ENCODE assay signal across 13 mouse cellular contexts in the genomic region with DNA sequence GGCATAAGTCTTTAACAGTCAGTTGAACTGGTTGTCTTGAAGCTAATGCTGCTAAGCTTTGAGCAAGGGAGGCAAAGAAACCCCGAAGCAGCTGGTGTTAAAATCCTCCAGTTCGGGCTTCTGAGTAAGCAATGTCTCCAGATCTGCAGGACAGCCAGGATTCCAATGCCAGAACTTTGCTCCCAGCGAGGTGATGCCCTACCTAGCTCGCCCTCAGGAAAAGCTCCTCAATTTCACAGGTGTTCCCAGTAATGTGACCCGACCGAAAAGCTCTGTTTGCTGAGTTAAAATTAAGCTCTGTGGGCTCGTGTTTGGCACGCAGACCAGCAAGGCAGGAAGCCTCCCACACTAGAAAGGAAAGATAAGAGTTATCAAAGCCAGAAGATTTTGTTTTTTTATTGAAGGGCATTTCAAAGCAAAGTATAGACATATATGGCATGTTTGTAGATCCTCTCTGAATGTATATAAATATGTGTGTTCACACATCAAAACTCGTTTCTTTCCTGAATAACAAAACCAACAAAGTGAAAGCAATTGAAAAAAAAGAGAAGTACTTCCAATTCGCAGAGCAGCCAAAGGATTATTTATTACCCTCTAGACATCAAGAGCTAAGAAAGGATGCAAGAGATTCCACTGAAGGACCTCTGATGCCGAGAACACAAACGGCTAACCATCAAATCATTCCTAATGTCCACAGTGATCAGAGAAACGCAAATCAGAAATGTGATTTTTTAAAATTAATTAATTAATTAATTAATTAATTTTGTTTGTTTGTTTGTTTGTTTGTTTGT. TPM values are rescaled to one million over a fixed set of nuclear protein-coding genes. Genes with fewer than 3 reads are reported as not detected.
A peak's percentile ranks its signal among the peaks of the same experiment; 100 is the strongest.
DNase-seq lines count a peak whose midpoint lies in the region; ATAC-seq and TF ChIP-seq lines count a peak whose summit lies in the region.
"Had no signal": no experiment of that assay in that cellular context is flagged by ENCODE, and none has a peak within 500 bp of the region (broad histone marks: within the 10 kb centered on the region; RNA-seq: fewer than 3 reads in every experiment).

No protein-coding gene starts in this region.

- no peaks in the 10 kb centered on the region; the same call in 1 of the 2 replicates for H3K4me1 ChIP-seq in lung, embryonic 15.5 days
- no peaks in the 10 kb centered on the region for H3K4me1 ChIP-seq in brown adipose tissue, adult 24 weeks (ENCODE audit: control insufficient read depth, insufficient read depth, insufficient read length, low read length)
- H3K4me1 ChIP-seq in hindbrain, embryonic 10.5 days (replicated peaks), result no peaks in the 10 kb centered on the region

- intact Hi-C loops in gastrocnemius, adult 2 months (cut with DNase I), result no loop called here

- TF ChIP-seq CTCF in gastrocnemius, adult 2 months (IDR thresholded peaks at IDR 0.05), result no peak

- no peak overlapping the region for H3K9ac ChIP-seq in lung, embryonic 15.5 days

- H3K9me3 ChIP-seq in lung, embryonic 15.5 days, result no peaks in the 10 kb centered on the region
- H3K9me3 ChIP-seq in hindbrain, embryonic 10.5 days, result 0 out of 2 replicates have a peak, but pooled peaks cover 2% of the 10 kb centered on the region

- H3K27me3 ChIP-seq in lung, embryonic 15.5 days, result no peaks in the 10 kb centered on the region
- H3K27me3 ChIP-seq in hindbrain, embryonic 10.5 days (ENCODE audit: insufficient read depth, poor library complexity, severe bottlenecking), result no peaks in the 10 kb centered on the region

- DNase-seq in gastrocnemius, adult 2 months, result no peak
- DNase-seq in gastrocnemius, adult 8-10 months (ENCODE audit: low spot score in 2 of 2), result no peak
- no peak for DNase-seq in lung, adult 18-20 months
- no peak for DNase-seq in adrenal gland, adult (ENCODE audit: inconsistent age in 2 of 2, low spot score in 1 of 2)
- no peak for DNase-seq in hindbrain, embryonic 10.5 days (ENCODE audit: low spot score)
- DNase-seq: adrenal gland, postnatal 25 days; heart, adult 11 months; spleen, adult 18-20 months had no signal

- no peak overlapping the region for H3K27ac ChIP-seq in gastrocnemius, adult 2 months
- peak overlapping the region; percentile 41 for H3K27ac ChIP-seq in lung, embryonic 15.5 days
- H3K27ac ChIP-seq in brown adipose tissue, adult 24 weeks (replicated peaks; ENCODE audit: low read depth, low read length), result no peak overlapping the region
- H3K27ac ChIP-seq in hindbrain, embryonic 10.5 days, result no peak overlapping the region

- H3K36me3 ChIP-seq in lung, embryonic 15.5 days, result no peaks in the 10 kb centered on the region
- no peaks in the 10 kb centered on the region for H3K36me3 ChIP-seq in hindbrain, embryonic 10.5 days

- peak overlapping the region; percentile 40 for H3K4me3 ChIP-seq in gastrocnemius, adult 2 months
- no peak overlapping the region for H3K4me3 ChIP-seq in lung, embryonic 15.5 days
- 0 out of 2 replicates have a peak overlapping the region, but pooled peaks have one; percentile 13 for H3K4me3 ChIP-seq in brown adipose tissue, adult 24 weeks (ENCODE audit: insufficient read depth, low read depth, low read length)
- no peak overlapping the region for H3K4me3 ChIP-seq in hindbrain, embryonic 10.5 days
- H3K4me3 ChIP-seq: myocyte had no signal

- no peak for ATAC-seq in lung, embryonic 15.5 days (ENCODE audit: borderline replicate concordance, extremely low read depth, low FRiP score, low TSS enrichment)
- peak; percentile 31; the same call in 1 of the 2 replicates for ATAC-seq in megakaryocyte progenitor cell, adult 5-6 weeks (replicated peaks; ENCODE audit: poor library complexity)
- ATAC-seq: intestine, postnatal 0 days had no signal

- peak overlapping the region; percentile 18; the same call in 1 of the 2 replicates for H3K4me2 ChIP-seq in lung, embryonic 15.5 days

- 48% methylated on average over 13 of the region's 13 CpGs for WGBS in lung, embryonic 15.5 days
- 82% methylated on average over 13 of the region's 13 CpGs for WGBS in hindbrain, embryonic 10.5 days

RNA-seq across cellular contexts. Expression of a gene that starts 20.8 kb away (rescaled TPM):
- 10 to 100 TPM; 16.0 to 19.6 TPM for total RNA-seq in gastrocnemius, adult 2 months (2021)
- total RNA-seq in gastrocnemius, adult 8-10 months (2022), result 10 to 100 TPM; 14.0 to 17.5 (median 16.3) TPM
- polyA plus RNA-seq in lung, embryonic 15.5 days (2015; fragmentation: Nextera tagmentation; extraction: Ambion mirVana), result 33.3 and 33.7 TPM in 2 replicates
- 11.8 and 15.3 TPM in 2 replicates for polyA plus RNA-seq in brown adipose tissue, adult 24 weeks (2012; ENCODE audit: insufficient read depth, insufficient read length, missing spikeins)
- 26.2 and 26.4 TPM in 2 replicates for total RNA-seq in megakaryocyte progenitor cell, adult 5-6 weeks (2015)
- total RNA-seq in megakaryocyte progenitor cell, adult 5-6 weeks (2017), result 21.7 and 24.4 TPM in 2 replicates
- polyA plus RNA-seq in hindbrain, embryonic 10.5 days (2016; fragmentation: Nextera tagmentation; extraction: Ambion mirVana), result 10.7 and 11.0 TPM in 2 replicates
- polyA plus RNA-seq: myocyte had no signal

RNA-seq across cellular contexts. Expression of a gene that starts 45.9 kb away (rescaled TPM):
- total RNA-seq in gastrocnemius, adult 2 months (2021), result 10 to 100 TPM; 11.4 to 15.1 TPM
- 10 to 100 TPM; 12.2 to 15.0 (median 13.2) TPM for total RNA-seq in gastrocnemius, adult 8-10 months (2022)
- 67.8 and 70.1 TPM in 2 replicates for polyA plus RNA-seq in lung, embryonic 15.5 days (2015; fragmentation: Nextera tagmentation; extraction: Ambion mirVana)
- polyA plus RNA-seq in brown adipose tissue, adult 24 weeks (2012; ENCODE audit: insufficient read depth, insufficient read length, missing spikeins), result 20.1 and 25.8 TPM in 2 replicates
- total RNA-seq in megakaryocyte progenitor cell, adult 5-6 weeks (2015), result 149 and 158 TPM in 2 replicates
- 95.1 and 101 TPM in 2 replicates for total RNA-seq in megakaryocyte progenitor cell, adult 5-6 weeks (2017)
- 20.4 and 23.4 TPM in 2 replicates for polyA plus RNA-seq in hindbrain, embryonic 10.5 days (2016; fragmentation: Nextera tagmentation; extraction: Ambion mirVana)

Comparison
In these comparisons a context has a peak if more than half of its experiments do, and no peak if none do; other contexts are left out.
1. H3K4me3 ChIP-seq: peak in gastrocnemius, adult 2 months (single experiment) and brown adipose tissue, adult 24 weeks (single experiment); none in lung, embryonic 15.5 days (single experiment) and hindbrain, embryonic 10.5 days (single experiment).
2. RNA of a gene that starts 45.9 kb away (total RNA-seq): 95.1 to 158 TPM in megakaryocyte progenitor cell, adult 5-6 weeks; 11.4 to 15.1 TPM in gastrocnemius, adult 2 months and 12.2 to 15.0 TPM in gastrocnemius, adult 8-10 months; every median in the first group is over 4 times any median in the second.